Mouse (Mus musculus): ENCODE data around the gene Atp8a2.

Gene Atp8a2

GRCm38 (mm10) chr14:60196884-60197283 lies at the start of gene Atp8a2:
Atp8a2 (minus strand) TSS chr14:60197179.
- DNase-seq = no peak

DNA sequence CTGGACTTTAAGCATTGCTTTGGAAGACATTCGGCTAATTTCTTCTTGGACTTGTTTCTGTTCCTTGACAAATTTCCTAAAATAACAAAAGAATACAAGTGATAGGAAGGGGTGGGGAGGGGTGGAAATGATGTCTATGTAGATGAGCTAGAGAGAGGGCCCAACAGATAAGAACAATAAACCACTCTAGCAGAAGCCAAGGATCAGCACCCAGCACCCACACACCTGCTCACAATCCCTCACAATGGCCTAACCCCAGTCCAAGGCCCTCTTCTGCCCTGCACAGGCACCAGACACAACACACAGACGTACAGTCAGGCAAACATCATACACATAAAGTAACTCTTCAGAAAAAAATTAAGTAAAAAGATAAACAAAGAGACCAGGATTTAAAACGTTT lies 41.6 kb upstream of the Atp8a2 start:
- peak in 1 of 2 experiments; percentile 14 for DNase-seq

DNA sequence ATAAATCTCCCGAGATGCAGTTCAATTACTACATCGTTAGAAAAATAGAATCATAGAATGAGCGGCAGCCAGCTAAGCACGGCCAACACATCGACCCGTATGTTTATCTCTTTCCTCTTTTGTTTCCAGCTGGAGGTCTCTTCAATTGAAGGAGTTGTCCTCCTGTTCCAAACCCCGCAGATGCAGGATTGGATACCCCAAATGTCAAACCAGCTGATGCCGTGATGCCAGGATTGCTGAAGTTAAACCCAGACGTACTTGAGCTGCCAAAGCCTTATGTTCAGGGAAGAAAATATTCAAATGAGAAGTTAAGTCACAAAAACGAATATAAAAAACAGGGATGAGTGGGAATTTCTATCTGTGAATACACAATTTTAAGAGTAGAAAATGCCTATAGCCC lies 22.9 kb upstream of the Atp8a2 start:
- no peak for DNase-seq

- no peak for DNase-seq
These were observed 20.6 kb upstream of the Atp8a2 start for GRCm38 (mm10) chr14:60217616-60218015.

DNA sequence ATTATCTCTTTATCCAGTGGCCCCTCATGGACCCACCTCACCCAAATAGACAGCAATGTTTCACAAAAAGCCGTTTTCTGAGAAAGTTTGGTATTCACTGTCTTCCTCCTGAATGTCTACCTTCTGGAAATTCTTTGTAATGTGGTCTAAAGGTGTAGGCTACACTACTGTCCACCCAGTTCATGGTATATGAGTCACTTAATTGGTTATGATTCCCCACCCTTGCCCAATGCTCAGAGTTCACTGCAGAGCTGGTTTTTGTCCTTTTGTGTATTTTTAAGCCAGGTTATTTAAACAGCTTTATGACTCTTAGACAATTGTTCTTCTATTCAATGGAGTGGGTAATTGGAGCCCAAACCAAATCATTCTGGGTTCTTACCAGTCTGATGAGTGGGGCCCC lies 19.1 kb upstream of the Atp8a2 start:
- no peak for DNase-seq

DNA sequence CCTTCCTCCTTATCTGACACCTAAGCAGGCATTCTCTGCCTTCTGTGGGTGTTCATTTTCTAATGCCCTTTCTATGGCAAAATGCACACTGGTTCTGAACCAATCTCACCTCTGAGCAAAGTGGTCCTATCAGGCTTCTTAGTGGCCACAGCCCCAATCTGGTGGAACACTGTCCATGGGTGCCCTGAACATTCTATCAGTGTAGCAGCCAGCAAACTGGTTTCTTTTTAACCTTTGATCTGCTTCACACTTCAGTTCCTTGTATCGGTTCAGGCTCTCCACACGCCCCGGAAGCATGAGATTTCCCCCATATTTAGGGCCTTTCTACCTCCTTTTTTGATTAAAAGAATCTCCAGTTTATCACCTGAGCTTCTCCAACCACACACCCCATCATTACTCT lies 18.0 kb upstream of the Atp8a2 start:
- DNase-seq = no peak

GRCm38 (mm10) chr14:60214040-60214439 lies 17.1 kb upstream of the Atp8a2 start:
- DNase-seq = no peak

DNA sequence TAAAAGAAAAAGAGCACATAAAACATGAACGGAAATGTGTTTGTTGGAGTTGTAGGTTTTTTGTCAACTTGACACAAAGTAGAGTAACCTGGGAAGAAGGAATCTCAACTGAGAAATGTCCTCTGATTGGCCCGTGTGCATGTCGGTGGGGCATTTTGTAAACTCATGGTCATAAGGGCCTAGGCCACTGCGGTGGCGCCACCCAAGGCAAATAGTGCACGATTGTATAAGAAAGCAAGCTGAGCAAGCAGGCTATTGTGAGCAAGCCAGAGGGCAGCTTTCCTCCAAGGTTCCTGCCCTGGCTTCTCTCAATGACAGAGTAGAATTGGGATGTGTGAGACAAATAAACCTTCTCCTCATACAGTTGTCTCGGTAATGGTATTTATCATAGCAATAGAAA lies 12.2 kb upstream of the Atp8a2 start:
- DNase-seq = no peak

DNA sequence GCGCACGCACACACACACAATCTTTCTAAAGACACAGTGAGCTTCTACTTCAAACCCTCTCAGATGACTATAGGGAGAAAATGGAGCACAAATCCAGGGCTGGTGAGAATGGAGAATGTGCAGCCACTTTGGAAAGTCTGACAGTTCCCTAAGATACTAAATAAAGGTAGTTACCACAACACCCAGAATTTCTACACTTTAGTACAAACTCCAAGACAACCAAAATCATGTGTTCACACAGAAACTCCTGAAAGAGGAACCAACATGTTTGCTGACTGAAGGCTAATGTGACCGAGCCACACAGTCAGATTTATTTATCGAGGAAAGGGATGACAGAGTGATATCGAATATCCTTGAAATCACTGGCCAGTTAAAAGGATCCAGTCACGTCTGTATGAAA lies 8.0 kb upstream of the Atp8a2 start:
- DNase-seq = no peak

- no peak for DNase-seq
These were observed 980 bp downstream of the Atp8a2 start for GRCm38 (mm10) chr14:60195999-60196398.

- DNase-seq = no peak
These were observed 2.4 kb downstream of the Atp8a2 start for GRCm38 (mm10) chr14:60194606-60195005.

DNA sequence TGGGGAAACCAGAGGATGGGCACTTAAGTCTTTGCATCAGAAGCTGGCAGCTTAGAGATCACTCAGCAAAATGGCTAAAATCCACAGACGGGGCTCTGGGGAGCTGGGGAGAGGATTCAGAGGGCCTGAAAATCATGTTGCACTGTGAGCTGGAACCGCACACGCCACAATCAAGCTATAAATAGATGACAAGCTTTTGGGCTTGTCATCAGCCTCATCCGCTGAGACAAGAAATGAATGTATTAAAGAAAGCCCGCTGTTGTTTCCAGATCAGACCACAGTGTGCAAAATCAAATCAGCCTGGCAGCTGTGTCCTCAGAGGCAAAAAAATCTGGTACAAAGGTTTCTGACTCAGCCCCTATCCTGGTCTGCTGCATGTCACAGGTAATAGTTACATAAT lies 7.2 kb downstream of the Atp8a2 start:
- DNase-seq = no peak

GRCm38 (mm10) chr14:60188201-60188825 lies 8.7 kb downstream of the Atp8a2 start:
- DNase-seq = no peak

GRCm38 (mm10) chr14:60181306-60181705 lies 15.7 kb downstream of the Atp8a2 start:
- DNase-seq = no peak

GRCm38 (mm10) chr14:60178571-60178955 lies 18.4 kb downstream of the Atp8a2 start:
- no peak for DNase-seq

DNA sequence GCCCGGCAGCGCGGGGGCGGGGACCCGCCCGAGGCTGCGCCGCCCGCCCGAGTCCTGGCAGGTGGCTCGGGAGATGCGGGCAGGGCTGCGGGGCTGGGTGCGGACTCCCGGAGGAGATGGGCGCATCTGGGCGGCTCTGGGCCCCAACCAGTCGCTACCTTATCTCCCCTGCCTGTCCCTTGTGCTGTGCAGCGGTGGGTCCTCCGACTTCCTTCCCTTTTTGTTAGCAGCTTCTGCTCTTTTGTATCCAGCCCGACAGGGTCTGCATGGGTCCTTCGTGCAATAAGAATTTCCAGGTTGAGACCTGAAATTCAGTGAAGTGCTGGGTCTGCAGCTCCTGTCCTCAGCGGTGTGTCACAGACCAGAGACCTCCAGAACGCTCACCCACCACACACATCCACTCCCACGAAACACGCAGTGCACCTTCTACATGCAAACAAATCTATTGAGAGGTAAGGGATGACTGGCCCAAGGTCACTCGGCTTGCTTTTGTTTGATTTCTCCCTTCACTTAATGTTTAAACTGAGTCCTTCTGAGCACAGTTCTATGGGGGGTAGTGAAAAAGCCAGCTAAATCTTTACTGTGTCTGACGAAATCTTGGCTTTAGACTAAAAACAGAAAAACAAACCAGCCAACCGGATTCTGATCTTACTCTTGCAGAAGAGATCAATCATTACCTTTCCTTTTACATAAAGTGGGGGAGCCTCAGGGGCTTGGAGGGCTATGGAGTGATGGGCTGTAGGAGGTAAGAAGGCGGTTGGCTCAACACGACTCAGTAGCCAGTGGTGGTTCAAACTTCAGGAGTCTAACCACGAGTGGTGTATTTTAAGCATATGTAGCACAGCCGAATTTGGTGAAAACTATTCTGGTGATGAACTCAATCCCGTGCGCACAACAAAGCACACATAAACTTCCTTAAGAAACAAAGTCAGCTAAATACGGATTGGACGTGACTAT lies 19.1 kb downstream of the Atp8a2 start:
- DNase-seq = peak in 1 of 2 experiments; percentile 14

GRCm38 (mm10) chr14:60176891-60177613 lies 19.9 kb downstream of the Atp8a2 start:
- DNase-seq = peak; percentile 32 to 67

- DNase-seq = no peak
These were observed 20.5 kb downstream of the Atp8a2 start for GRCm38 (mm10) chr14:60176469-60176890.

- DNase-seq = no peak
These were observed 24.5 kb downstream of the Atp8a2 start for GRCm38 (mm10) chr14:60172286-60173055.

- no peak for DNase-seq
These were observed 26.0 kb downstream of the Atp8a2 start for GRCm38 (mm10) chr14:60170845-60171610.

DNA sequence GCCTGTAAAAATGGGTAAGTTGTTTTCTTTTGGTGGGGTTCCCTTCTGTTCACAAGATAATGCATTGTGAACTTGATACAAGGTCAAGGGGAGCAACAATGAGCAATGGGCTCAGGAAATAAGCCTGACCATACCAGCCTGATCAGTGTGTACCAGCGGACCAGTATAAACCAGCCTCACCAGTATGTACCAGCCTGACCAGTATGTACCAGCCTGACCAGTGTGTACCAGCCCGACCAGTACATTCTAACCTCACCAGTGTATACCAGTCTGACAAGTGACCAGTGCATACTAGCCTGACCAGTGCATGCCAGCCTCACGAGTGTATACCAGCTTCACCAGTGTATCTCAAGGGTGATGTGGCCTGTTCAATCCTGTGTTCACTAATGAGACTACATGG lies 33.6 kb downstream of the Atp8a2 start:
- DNase-seq = no peak

- no peak for DNase-seq
These were observed 44.6 kb downstream of the Atp8a2 start for GRCm38 (mm10) chr14:60152373-60152772.

Measured in kidney, postnatal 36 days (tissue).